Mouse (Mus musculus) urinary bladder, postnatal 25 days (tissue): Measurements from ENCODE around the gene Tbx21.

Experiments used
- DNase-seq: peaks from one replicate; pipeline ENCODE4 v3.0.0; 2022; ENCODE audit warnings: low spot score

The Tbx21 gene

DNA sequence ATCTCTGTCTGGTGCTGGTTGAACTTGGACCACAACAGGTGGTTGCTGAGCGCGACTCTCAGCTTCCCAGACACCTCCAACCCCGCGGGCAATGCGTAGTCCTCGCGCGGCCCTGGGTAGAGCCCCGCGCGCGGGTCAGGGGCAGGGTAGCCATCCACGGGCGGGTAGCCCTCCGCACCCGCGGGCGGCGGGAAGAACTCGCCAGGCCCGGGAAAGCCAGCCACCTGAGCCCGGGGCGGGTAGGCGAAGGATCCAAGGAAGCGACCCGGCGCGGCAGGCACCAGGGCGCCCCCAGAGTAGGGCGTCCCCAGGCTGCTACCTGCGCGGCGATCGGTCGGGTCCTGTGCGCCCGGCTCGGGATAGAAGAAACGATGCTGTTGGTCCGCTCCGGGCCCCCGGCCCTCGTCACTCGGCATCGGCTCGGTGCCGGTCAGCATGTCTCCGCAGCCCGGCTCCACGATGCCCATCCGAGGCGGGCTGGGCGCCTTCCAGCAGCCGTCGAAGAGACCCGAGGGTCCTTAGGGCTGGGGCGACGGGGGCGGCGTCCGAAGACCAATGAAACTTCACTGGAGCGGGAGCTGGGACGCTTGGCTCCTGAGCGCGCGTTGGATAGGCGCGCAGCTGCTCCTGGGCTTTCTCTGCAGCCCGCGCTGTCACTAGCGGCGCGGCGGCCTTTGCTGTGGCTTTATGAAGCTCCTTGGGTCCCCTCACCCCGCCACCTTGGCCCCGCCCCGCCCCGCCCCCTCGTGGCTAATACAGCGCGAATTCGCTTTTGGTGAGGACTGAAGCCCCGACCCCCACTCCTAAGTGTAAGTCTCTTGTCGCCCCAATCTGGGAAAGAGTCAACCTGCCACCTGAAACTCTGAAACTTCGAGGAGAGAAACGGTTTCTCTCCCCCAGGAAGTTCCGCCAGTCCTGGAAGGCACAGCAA lies at the start of gene Tbx21:
Gene Tbx21, minus strand, starts transcription at position 661 of the 931 bp plus-strand sequence.
- no peak for DNase-seq

DNA sequence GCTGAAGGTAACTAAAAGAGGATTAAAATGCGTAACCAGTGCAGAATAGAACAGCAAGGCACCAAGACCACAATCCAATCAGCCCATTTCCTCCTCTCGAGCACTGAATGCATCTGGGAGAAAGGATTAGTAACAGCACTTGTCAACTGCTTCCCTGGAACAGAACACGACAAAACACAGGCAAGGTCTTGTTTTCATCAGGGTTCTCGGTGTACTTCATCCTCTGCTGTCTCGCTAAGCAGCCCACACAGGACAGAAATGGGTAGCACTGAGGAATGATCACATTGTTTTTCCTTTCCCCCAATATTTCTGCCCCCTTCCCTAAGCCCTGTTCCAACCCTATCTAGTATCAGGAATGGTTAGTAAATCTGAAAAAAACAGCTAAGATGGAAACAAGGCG lies 45.2 kb upstream of the Tbx21 start:
- no peak for DNase-seq

DNA sequence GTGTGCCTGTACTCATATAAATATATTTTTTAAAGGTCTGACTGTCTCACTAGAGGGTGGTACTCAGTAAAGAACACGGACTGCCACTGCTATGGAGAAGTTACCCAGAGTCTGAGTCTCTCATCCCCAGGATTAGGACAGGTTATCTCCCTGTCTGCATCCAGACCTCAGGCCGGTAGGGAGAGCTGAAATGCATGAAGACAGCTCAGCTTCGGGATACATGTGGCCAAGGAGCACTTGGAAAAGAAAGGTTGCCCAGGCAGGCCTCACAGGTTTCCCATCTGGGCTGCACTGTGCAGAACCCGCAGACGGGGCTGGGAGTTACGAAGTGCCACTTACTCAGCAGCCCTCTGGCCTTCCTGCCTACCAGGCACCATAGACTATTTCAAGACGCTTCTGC lies 41.9 kb upstream of the Tbx21 start:
- no peak for DNase-seq

DNA sequence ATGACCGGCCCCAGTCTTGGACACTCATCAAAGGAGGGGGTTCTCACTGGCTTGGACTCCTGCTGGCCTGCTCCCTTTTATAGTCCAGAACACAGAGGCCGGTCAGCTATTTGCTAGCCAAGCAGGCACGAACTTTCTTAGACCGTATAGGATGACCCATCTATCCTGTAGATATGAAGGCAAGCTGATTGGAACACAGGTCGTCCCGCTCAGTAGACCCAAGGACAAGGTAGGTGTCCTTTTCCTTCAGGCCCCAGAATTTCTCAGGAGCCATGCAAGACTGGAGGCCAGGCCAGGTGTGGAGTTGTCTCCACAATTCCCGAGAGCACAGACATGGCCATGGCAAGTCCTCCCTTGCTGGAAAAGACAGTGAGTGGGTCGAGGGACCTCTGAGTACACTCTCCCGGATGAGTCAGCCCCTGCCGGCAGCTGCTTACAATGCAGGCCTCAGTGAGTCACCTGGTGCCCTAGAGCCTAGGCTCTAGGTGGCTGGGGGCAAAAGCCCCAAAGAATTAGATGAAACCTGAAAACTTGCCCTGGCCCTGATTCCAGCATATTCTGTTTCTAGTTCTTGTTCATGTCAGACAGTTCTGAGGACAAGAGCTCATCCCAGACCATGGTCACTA lies 37.6 kb upstream of the Tbx21 start:
- no peak for DNase-seq

DNA sequence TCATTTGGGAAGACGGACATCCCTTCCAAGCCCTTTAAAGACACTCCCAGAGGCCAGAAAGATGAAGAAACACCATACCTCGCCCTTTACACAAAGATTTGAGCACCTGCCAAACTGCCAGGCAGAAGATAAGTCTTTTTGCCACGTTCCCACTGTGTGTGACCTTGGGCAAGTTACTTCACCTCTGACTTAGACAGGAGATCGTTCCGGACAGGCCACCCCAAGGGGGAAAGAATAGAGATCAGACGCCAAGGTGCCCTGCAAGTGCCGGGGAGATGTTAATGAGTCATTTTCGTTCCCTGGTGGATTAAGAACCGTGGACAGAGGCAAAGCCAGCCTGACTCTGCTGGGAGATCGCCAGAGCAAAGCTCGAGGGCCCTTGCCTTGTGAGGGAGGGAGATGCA lies 36.9 kb upstream of the Tbx21 start:
- peak; percentile 55 for DNase-seq

DNA sequence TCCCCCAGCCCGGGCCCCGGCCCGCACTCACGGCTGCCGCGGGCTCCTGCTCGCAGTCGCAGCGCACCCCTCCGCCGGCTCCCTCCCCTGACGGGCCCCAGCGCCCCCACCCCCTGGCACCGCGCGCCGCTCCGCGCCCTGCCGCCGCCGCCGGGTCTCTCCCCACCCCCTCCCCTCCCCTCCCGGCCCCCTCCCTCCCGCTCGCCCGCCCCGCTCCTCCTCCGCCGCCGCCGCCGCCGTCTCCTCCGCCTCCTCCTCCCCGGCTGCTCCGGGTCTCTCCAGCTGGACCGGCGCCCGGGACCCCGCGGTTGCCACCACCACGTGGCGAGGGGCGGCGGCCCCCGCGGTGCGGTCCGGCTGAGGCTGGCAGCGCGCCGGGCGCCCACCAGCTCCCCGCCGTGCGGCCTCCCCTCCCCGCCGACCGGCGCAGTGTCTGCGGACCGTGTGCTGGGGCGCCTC lies 36.2 kb upstream of the Tbx21 start, which contains the start of gene Tbkbp1:
Gene Tbkbp1, minus strand, starts transcription at position 153 of the 459 bp plus-strand sequence.
- DNase-seq: no peak

DNA sequence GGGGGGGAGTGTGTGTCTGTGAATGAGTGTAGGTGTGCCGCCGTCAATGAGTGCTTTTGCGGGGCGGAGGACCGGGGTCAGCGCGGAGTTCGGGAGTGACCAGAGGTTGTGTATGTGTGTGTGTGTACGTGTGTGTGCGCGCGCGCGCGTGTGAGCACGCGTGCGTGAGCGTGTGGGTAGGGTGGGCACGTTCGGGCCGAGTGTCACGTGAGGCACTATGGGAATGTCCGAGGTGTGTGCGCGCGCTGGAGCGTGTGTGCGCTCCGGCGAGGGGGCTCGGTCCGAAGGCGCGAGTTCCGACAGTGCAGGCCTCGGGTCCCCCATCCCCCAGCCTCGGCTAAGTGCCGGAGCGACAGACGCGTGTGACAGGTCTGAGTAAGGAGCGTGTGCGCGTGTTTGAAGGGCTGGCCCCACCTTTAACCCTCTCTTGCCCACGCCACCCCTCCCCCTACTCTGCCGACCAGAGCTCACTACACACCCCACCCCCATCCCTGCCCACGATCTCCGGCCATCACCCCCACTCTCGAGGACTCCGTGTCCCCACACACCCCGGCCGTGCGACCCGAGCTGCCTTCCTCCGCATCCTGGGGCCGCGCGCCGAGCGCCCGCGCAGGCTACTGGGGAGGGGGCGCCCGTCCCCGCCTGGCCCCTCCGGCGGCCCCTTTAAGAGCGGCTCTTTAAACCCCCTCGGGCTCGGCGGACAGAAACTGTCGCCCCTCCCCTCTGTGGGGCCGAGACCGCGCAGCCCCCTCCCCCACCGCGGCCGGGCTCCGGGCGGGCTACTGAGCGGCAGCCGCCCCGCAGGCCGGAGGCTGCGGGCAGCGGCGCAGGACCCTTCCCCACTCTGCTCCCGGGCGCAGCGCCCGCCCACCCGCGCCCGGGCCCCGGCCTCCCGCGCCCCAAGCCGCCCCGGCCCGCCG lies 35.5 kb upstream of the Tbx21 start:
- no peak for DNase-seq

DNA sequence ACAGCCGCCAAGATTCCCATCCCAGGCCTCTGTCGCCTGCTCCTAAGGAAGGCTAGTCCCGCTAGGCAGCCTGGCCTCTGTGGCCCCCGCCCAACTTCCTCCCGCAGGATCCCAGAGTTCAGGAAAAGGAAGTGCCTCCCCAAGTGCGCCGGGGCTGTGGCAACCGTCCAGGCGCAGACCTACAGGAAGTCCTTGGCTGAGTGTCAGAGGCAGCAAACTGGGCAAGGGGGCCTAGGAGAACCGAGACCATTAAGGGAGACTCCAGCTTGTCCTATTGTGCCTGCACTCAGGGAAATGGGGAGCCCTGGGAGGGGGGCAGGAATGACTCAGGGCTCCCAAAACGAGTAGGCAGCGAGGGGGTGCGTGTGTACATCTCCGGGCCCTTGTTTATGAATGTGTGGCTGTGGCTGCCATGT lies 34.9 kb upstream of the Tbx21 start:
- DNase-seq: no peak

DNA sequence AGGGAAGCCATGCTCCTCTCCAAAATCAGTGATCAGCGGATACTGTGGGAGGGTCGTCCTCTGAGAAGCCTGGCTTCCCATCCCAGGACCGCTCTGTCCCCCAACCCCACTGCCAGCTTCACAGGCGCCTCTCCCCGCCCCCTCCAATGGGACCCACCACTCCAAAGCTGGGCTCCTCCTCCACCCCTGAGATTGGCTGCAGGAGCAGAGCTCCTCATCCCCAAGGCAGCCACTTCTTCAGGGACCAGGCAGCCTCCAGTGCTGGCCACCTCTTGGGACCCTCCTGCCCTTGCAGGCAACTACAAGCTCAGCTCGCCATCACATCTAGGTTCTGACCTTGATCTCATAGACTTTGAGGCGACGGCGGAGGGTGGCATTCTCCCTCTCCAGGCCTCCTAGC lies 33.9 kb upstream of the Tbx21 start:
- DNase-seq: no peak

DNA sequence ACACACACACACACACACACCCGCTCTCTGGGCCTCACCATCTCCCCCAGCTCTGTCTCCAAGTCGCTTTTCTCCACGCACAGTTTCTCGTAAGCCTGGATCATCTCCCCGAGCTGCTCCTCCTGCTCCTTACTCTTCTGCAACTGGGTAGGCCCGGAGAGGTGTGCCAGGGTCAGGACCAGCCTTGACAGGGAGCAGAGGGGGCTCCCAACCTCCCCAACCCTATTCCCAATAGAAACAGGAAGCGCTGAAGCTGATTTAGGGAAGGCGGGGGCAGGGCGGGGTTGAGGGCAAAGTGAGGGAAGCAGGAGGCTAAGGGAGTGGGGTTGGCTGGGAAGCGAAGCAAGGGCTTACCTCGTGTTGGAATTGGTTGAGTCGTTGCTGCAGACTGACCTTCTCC lies 33.5 kb upstream of the Tbx21 start:
- no peak for DNase-seq

DNA sequence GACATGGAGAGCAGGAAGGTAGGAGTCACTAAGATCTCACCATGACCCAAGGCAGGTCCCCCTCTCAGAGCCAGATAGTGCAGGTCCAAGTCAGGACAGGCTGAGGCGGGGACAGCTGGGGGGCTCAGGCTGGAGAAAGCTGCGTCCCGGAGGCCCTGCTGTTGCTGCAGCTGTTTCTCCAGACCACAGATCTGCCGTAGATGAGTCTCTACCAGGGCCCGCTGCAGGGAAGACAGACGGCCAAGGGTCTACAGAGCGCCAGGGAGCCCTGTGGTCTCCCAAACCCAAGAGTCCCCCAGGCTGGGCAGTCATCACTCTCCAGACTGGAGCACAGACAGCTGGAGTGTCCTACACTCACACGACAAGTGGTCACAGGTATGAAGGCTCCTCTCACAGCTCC lies 32.2 kb upstream of the Tbx21 start:
- DNase-seq: no peak

DNA sequence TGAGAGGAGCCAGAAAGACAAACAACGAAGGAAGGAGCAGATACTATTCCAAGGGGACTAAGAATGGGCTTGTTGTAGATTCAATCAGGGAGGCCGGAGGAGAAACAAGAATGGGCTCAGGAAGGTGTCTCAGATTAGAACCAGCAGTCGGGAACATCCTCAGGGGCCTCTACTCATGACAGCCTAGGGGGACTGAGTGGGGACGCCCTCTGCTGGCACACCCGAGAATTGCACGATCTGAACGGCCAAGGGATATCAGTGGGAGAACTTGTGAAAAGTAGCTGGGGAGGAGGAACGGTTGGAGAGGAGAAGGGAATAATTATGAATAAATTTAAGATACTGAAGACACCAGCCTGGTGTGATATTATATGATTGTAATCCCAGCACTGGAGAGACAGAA lies 31.6 kb upstream of the Tbx21 start:
- peak; percentile 75 for DNase-seq

DNA sequence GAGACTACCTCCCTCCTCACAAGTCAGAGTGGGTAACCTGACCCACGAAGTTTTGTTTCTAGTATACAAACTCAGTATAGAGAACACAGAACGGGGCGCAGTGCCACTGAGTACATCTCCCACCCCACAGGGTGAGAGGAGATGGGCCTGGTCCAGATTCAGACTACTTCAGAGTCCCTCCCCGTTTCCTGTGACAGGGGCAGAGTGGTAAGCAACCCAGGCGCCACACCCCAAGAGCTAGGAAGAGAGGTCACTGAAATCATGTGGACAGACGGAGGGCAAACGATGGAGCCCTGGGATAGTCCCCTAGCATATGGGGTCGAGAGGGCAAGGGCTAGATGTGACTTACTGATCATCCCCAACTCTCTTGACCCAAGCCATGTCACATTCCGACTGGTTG lies 30.8 kb upstream of the Tbx21 start:
- DNase-seq: no peak

DNA sequence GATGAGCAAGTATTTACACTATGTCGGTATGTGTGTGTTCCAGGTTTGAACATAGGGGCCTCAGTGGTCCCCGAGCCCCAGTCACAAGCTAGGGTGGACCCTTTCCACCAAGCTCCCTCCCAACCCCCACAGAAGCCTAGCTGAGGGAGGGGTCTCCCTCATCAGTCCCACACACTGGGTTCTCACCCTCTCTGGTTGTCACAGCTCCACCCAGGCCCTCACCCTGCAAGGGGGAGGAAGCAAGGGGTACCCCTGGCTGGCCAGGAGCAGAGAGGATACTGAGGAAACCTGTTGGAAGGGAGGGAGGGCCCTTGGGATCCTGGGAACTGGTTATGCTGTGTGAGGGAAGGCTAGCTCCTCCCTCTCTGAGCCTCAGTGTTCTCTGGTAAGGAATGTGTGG lies 30.2 kb upstream of the Tbx21 start:
- no peak for DNase-seq

DNA sequence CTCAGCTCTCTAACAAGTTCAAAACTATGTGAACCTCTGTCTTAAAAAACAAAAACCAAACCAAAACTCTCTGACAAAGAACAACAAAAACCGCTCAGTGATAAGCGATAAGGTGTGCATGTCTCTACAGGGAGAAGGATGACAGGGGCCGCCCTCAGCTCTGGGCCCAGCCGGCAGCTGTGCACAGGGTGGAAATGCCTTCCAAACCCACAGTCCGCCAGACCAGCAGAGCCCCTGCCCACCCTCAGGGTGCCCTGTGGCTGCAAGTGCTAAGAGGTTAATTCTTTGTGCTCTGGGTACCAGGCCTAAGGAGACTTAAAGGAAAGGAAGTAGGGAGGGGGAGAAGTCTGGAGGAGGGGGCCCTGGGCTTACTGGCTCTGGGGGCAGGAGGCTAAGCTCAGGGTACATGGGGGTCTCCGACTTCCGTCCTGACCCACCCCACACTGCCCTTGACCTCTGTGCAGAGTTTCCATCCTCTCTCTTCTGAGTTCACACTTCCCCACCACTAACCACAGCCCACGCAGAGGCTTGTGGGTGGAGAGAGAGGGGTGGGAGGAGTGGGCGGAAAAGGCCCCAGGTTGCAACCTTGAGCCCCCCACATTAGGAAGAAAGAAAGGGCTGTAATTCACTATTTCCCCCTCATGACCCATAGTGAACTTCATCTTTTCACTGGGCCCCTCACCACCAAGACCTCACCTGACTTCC lies 28.2 kb upstream of the Tbx21 start:
- DNase-seq: no peak

DNA sequence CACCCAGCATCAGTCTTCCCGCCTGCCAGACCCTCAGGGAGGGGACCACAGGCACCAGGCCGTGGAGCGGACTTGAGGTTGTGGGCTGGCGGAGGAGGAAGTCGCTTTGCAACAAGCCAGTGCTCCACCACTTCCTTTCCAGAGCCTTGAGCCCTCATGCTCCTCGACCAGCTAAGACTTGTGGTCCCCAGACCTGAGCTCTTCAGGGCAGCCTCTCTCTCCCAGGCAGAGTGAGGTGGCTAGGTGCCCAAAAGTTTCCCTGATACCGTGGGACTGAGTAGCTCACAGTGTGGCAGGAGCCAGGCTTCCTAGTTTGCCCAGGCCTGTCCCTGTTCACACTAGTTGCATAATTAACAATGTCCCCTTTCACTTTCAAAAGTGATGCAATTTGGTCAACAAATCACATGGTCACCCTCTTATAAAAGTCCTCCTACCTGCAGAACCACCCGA lies 27.1 kb upstream of the Tbx21 start:
- no peak for DNase-seq

DNA sequence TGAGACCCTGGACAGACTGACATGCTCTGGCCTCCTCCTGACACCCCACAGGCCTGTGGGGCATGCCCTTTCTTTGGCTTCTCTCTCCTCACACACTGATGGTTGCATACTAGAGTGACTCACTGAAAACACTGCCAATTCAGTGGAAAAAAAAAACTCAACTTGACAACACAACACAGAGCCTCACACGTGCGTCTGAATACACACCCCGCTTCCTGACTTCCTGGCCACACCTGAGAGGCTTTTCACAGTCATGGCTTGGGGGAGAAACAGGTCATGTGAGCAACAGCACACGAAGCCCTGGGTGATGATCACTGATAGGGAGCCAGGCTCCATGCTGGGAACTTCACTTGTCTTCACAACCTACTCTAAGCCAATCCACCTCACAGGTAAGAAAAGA lies 25.7 kb upstream of the Tbx21 start:
- no peak for DNase-seq

DNA sequence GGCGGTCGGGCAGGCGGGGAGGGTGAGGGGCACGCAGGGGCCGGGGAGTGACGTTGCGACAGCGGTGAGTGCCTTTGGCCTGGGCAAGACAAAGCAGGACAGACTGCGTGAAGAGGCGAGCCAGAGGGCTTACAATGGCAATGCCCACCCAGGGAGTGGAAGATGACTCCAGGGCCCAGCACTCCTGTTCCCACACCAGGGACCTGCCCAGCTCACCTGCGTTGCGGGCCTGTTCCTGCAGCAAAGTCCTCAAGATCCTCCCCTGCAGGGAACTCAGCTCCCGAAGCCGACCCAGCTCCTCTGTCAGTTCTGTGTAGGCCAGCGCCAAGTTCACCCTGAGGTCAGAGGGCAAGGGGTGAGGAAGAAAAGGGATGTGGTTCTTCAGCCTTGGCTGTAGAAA lies 24.1 kb upstream of the Tbx21 start:
- DNase-seq: no peak

DNA sequence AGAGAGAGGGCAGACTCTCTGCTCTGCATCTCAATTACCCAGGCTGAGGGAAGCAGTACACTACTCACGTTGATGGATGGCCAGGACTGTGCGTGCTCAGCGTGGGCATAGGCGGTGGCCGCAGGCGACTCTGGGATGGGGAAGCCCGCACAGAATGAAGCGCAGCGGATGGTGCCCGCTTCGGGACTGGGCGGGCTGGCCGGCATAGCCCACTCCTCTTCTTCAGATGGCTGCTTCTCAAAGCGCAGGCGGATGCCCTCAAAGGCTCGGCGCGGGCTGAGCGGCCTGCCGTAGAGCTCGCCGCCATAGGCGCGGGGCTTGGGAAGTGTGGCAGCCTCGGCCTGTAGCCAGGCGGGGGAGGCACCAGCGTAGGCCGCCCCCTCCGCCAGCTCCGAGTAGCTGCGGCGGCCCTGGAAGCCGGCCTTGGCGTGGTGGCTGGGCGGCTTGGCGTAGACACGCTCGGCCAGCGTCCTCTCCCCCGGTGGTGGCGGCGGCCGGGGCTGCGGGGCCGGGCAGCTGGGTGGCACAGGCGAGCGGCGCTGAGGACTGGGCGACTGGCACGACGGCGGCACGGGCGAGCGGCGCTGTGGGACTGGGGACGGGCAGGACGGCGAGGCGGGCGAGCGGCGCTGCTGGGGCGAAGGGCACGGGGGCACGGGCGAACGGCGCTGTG lies 23.6 kb upstream of the Tbx21 start:
- DNase-seq: no peak

DNA sequence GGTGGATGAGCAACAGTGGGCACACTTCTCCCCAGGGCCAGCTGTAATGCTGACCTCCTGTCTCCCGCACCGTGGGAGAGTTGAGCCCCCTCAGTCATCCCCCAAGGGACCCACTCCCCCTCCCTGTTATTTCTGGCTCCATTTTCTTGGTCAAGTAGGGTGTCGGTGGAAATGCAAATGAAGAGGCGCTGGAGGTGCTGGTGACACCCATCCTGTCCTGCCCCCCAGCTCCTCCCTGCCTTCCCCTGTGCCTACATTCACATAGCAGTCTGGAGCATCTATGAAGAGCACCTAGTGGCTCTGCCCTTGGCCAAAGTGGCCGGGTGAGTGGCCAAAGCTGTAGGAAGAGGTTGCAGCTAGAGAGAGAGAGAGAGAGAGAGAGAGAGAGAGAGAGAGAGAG lies 18.1 kb upstream of the Tbx21 start:
- no peak for DNase-seq

DNA sequence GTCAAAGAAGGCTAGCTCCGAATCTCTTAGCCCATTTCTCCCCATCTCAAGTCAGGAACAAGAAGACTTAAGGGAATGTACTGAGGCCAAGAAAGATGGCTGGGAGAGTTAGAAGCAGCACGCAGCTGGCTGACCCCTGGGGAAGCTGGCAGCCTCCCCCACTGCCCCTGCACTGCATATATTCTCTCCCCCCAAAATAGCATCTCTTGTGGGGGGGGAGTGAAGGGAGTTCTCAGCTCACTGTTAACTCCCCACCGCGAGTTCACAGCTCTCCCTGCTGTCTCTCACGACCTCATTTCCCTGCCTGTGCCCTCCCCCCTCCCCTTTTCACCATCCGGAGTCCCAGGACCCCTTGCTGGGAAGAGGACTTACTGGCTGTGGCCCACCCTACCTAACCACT lies 17.1 kb upstream of the Tbx21 start:
- DNase-seq: no peak
